Mouse (Mus musculus): ENCODE measurements around the gene Gck. TPM values are rescaled to one million over a fixed set of nuclear protein-coding genes. Genes with fewer than 3 reads are reported as not detected.

Gck gene
- polyA plus RNA-seq, 1 experiment from 2014 or later, result 1.7 TPM

DNA sequence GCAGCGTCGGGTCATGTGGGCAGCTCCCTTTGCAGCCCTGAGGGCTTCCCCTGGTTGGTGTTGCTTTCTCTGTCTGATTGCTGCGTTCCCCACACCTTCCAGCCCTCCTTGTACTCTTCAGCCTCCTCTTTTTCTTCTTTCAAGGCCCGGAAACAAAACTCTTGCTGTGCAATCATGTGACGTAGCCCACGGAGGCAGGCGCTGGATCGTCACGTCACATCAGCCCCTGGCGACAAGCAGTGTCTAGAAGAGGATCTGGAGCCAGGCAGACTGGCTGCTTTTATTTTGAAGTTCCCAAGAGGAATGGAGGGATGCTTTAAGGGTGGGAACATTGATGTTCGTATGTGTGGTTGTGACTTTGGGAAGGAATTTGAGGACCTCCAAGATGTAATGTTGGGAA, 16.0 kb upstream of the Gck start:
- 87% methylated on average over 11 of the region's 11 CpGs for WGBS
- ATAC-seq (ENCODE audit: low FRiP score, low TSS enrichment), result no peak
- peaks cover 69% of the 10 kb centered on the region for H3K36me3 ChIP-seq (ENCODE audit: insufficient read depth, low read length)

DNA sequence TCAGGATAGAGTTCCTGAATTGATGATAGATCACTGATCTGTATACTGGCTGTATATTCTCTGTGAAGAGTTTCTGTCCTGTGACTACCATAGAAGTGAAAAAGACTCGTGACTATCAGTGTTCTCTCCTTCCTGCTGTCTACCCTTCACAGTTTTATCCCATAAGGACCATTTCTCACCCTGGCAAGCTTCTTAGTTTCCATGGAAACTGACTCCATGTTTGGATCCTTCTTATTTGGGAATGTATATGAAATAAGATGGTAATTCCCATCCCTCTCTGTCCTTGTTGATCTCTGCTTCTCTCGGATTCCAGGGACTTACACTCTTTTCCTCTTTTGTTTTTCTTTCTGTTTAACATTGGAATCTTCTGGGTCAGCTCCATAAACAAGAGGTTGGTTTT, 10.2 kb upstream of the Gck start:
- peaks cover 49% of the 10 kb centered on the region for H3K36me3 ChIP-seq (ENCODE audit: insufficient read depth, low read length)
- WGBS, result 68% methylated on average over 2 of the region's 2 CpGs

More for the DNA sequence above, 16.0 kb upstream of the Gck start:
- Histone ChIP-seq H3K4me2 (replicated peaks; ENCODE audit: low read depth, low read length) (no peak overlapping the region), H3K27ac (ENCODE audit: low read length) (no peak overlapping the region), H3K27me3 (ENCODE audit: insufficient read depth, low read length) (no peaks in the 10 kb centered on the region), H3K9ac (replicated peaks; ENCODE audit: low read length) (no peak overlapping the region), H3K4me1 (ENCODE audit: insufficient read depth, low read length) (no peaks in the 10 kb centered on the region), H3K9me3 (ENCODE audit: low read length) (no peaks in the 10 kb centered on the region), H3K4me3 (ENCODE audit: low read length) (no peak overlapping the region)

DNA sequence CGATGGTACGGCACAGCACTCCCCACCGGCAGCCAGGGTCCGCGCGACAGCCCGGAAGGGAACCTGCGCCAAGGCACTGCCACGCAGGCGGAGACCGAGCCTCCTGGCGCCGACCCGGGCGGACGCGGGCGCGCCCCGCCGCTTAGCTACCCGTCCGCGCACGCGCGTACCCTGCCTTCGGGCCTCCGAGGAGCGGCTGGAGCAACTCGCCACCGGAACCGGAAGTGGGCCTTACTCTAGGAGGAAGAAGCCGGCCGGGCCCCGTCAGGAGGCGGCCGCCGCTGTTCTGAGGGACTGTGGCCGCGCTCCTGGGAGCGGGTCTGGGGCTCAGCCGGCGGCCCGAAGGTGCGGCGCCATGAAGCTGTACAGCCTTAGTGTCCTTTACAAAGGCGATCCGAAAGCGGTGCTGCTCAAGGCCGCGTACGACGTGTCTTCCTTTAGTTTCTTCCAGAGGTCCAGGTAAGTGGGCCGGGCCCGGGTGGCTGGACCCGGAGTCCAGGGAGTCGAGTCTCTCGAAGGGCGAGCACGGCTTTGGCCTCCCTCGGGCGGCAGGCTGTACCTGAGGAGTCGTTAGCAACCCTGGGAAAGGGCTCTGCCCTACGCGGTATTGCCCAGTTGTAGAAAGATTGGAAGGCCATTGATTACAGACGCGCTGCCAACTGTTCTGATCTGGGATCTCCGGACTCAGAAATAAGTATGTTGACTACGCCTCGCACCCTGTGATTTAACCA, 5.8 kb upstream of the Gck start, which contains the start of gene Ykt6:
TSS of gene Ykt6 (plus strand) at position 148 of the 731 bp plus-strand sequence.
- Histone ChIP-seq H3K27me3 (ENCODE audit: insufficient read depth, low read length) (no peaks in the 10 kb centered on the region), H3K36me3 (ENCODE audit: insufficient read depth, low read length) (peaks cover 8% of the 10 kb centered on the region), H3K4me2 (replicated peaks; ENCODE audit: low read depth, low read length) (peak within 1 kb of the TSS; percentile 87), H3K9me3 (ENCODE audit: low read length) (no peaks in the 10 kb centered on the region), H3K4me1 (ENCODE audit: insufficient read depth, low read length) (peaks cover 18% of the 10 kb centered on the region), H3K27ac (ENCODE audit: low read length) (peak within 1 kb of the TSS; percentile 95), H3K4me3 (ENCODE audit: low read length) (peak within 1 kb of the TSS; percentile 95), H3K9ac (replicated peaks; ENCODE audit: low read length) (peak within 1 kb of the TSS; percentile 96)
- under 1% methylated on average over 71 of the region's 71 CpGs for WGBS
- ATAC-seq (ENCODE audit: low FRiP score, low TSS enrichment), result peak; percentile 95

More for the DNA sequence above, 10.2 kb upstream of the Gck start:
- ATAC-seq (ENCODE audit: low FRiP score, low TSS enrichment), result no peak
- peaks cover 8% of the 10 kb centered on the region for H3K4me1 ChIP-seq (ENCODE audit: insufficient read depth, low read length)
- H3K9me3 ChIP-seq (ENCODE audit: low read length), result no peaks in the 10 kb centered on the region
- H3K4me2 ChIP-seq (replicated peaks; ENCODE audit: low read depth, low read length), result no peak overlapping the region
- H3K27me3 ChIP-seq (ENCODE audit: insufficient read depth, low read length), result no peaks in the 10 kb centered on the region
- no peak overlapping the region for H3K9ac ChIP-seq (replicated peaks; ENCODE audit: low read length)
- H3K4me3 ChIP-seq (ENCODE audit: low read length), result no peak overlapping the region
- no peak overlapping the region for H3K27ac ChIP-seq (ENCODE audit: low read length)

DNA sequence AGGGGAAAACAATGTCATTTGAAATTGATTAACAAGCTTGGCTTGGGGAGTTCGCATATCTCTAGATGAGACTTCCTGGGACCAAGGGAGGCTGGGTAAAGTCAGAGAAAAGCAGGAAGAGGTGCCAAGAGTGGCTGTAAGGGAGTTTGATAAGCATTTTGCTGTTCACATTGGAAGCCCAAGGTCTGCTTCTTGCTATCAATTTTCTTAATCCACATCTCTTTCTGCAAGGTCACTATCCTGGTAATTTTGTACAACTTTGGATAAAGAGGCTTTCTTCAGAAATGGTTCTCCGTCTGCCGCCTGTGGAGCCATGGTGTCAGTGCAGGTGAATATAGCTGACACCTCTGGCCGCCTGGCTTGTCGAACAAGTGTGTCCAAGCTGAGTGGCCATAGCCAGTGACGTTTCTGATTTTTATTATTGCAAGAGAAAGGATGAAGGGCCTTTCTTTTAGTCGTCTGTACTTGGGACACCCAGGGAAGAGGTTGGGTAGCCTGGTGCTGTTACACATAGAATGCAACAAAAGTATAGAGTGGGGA, 5.2 kb upstream of the Gck start:
- WGBS, result 5% methylated on average over 7 of the region's 7 CpGs
- peak; percentile 56; the same call in 1 of the 2 replicates for ATAC-seq (ENCODE audit: low FRiP score, low TSS enrichment)
- no peaks in the 10 kb centered on the region for H3K27me3 ChIP-seq (ENCODE audit: insufficient read depth, low read length)

DNA sequence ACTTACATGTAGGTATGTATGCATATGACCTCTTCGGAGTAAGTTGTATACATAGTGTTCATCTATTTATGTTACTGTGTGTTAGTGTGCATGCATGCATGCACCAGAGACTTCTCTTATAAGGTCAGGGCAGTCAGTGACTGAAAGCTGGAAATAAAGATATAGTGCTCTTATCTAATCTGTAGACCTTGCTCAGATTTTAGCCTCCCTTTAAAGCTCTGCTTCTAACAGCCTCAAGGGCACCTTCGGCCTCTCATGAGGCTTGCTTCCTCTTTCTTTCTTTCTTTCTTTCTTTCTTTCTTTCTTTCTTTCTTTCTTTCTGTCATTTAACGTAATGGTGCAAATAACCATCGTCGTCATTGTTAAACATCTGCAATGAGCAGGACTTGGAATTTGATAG, 4.6 kb upstream of the Gck start:
- Histone ChIP-seq H3K4me1 (ENCODE audit: insufficient read depth, low read length) (peaks cover 20% of the 10 kb centered on the region), H3K4me2 (replicated peaks; ENCODE audit: low read depth, low read length) (peak overlapping the region; percentile 87; the same call in 1 of the 2 replicates), H3K9ac (replicated peaks; ENCODE audit: low read length) (no peak overlapping the region), H3K27ac (ENCODE audit: low read length) (no peak overlapping the region), H3K4me3 (ENCODE audit: low read length) (no peak overlapping the region), H3K36me3 (ENCODE audit: insufficient read depth, low read length) (no peaks in the 10 kb centered on the region), H3K9me3 (ENCODE audit: low read length) (no peaks in the 10 kb centered on the region), H3K27me3 (ENCODE audit: insufficient read depth, low read length) (no peaks in the 10 kb centered on the region)
- WGBS, result 71% methylated on average over 5 of the region's 5 CpGs
- ATAC-seq (ENCODE audit: low FRiP score, low TSS enrichment), result no peak

More for the DNA sequence above, 5.2 kb upstream of the Gck start:
- H3K9ac ChIP-seq (replicated peaks; ENCODE audit: low read length), result peak overlapping the region; percentile 96
- peaks cover 18% of the 10 kb centered on the region for H3K4me1 ChIP-seq (ENCODE audit: insufficient read depth, low read length)
- no peaks in the 10 kb centered on the region for H3K9me3 ChIP-seq (ENCODE audit: low read length)
- 0 out of 2 replicates have a peak, but pooled peaks cover 2% of the 10 kb centered on the region for H3K36me3 ChIP-seq (ENCODE audit: insufficient read depth, low read length)
- H3K4me2 ChIP-seq (replicated peaks; ENCODE audit: low read depth, low read length), result peak overlapping the region; percentile 87
- H3K4me3 ChIP-seq (ENCODE audit: low read length), result peak overlapping the region; percentile 95
- peak overlapping the region; percentile 95 for H3K27ac ChIP-seq (ENCODE audit: low read length)

DNA sequence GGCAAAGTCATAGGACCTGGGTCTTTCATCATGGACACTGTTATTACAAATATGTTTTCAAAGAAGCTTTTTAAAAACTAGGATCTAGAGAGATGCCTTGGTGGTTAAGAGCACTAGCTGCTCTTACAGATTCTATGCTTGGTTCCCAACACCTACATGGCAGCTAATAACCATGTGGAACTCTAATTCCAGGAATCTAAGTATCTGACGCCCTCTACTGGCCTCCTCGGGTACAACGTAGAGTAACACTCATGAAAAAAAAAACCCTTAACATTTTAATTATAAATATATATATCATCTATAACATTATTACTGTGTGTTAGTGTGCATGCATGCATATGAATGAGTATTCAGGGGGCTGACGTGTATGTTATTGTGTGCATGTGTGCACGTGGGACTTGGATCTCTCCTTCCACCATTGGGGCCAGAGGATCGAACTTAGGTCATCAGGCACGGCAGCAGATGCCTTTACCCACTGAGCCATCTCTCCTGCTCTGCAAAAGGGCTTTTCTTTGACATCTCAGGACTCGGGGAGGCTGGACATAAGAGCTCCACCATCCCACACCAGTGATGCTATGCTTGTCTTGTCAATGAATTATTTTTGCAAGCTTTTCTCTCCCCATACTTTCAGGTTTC, 3.4 kb upstream of the Gck start:
- no peak overlapping the region for H3K9ac ChIP-seq (replicated peaks; ENCODE audit: low read length)
- no peak overlapping the region for H3K27ac ChIP-seq (ENCODE audit: low read length)
- H3K36me3 ChIP-seq (ENCODE audit: insufficient read depth, low read length), result no peaks in the 10 kb centered on the region
- no peak overlapping the region for H3K4me3 ChIP-seq (ENCODE audit: low read length)
- peaks cover 30% of the 10 kb centered on the region for H3K4me1 ChIP-seq (ENCODE audit: insufficient read depth, low read length)
- H3K4me2 ChIP-seq (replicated peaks; ENCODE audit: low read depth, low read length), result no peak overlapping the region
- WGBS, result 39% methylated on average over 8 of the region's 8 CpGs
- H3K27me3 ChIP-seq (ENCODE audit: insufficient read depth, low read length), result no peaks in the 10 kb centered on the region
- H3K9me3 ChIP-seq (ENCODE audit: low read length), result no peaks in the 10 kb centered on the region
- no peak for ATAC-seq (ENCODE audit: low FRiP score, low TSS enrichment)

DNA sequence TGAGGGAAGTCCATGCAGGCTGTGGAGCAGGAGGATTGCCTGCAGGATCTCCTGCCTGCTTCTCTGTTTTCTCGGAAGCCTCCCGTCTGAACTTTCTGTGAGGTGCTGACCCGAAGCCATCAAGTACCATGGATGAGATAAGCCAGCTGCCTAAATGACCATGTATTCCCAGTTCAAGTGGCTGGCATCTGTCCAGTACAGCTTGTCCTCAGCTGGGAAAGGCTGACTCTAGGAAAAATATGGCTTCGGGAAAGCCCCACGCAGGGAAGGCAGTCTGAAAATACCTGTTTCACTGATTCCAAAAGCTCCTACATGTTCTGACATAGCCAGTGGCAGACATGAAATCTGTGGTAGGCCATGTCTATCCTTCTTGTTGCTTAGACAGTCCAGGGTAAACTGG, 2.6 kb upstream of the Gck start:
- Histone ChIP-seq H3K4me3 (ENCODE audit: low read length) (no peak overlapping the region), H3K27ac (ENCODE audit: low read length) (0 out of 2 replicates have a peak overlapping the region, but pooled peaks have one; percentile 11), H3K9ac (replicated peaks; ENCODE audit: low read length) (no peak overlapping the region), H3K4me1 (ENCODE audit: insufficient read depth, low read length) (peaks cover 30% of the 10 kb centered on the region), H3K27me3 (ENCODE audit: insufficient read depth, low read length) (no peaks in the 10 kb centered on the region), H3K4me2 (replicated peaks; ENCODE audit: low read depth, low read length) (no peak overlapping the region), H3K36me3 (ENCODE audit: insufficient read depth, low read length) (no peaks in the 10 kb centered on the region), H3K9me3 (ENCODE audit: low read length) (no peaks in the 10 kb centered on the region)
- no peak for ATAC-seq (ENCODE audit: low FRiP score, low TSS enrichment)
- WGBS, result 25% methylated on average over 5 of the region's 5 CpGs

DNA sequence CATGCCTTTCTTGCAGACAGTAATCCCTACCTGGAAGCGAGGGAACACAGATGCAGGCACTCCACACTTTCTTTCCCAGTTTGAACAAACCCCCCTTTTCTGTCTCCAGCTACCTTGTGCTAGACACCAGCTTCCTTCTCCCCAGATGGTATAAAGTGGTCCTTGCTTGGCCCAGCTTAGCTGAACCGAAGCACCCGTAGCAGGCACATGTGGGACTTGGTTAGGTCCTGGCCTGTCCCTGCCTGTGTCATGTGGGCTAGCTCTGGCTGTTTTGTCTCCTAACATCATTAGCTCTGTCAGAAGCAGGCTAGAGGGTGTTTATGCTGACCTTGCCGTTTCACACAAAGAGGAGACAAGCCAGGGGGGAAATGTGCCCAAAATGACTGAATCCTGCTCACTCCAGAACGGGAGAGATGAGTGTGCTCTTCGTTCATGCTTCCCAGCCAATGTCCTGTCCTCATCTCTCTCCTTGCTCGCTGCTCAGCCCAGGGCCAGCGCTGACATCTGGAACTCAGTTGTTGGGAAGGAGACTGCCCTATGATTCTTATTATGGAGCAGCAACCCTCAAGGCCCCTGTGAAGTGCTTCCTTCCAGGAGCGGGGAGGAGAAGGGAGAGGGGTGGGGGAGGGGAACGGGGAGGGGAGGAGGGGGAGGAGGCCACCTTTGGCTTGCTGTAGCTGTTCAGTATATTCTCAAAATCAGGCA, 1.2 kb downstream of the Gck start:
- 60% methylated on average over 10 of the region's 10 CpGs for WGBS
- H3K36me3 ChIP-seq (ENCODE audit: insufficient read depth, low read length), result no peaks in the 10 kb centered on the region
- H3K27me3 ChIP-seq (ENCODE audit: insufficient read depth, low read length), result no peaks in the 10 kb centered on the region
- H3K4me2 ChIP-seq (replicated peaks; ENCODE audit: low read depth, low read length), result no peak overlapping the region
- H3K9ac ChIP-seq (replicated peaks; ENCODE audit: low read length), result no peak overlapping the region; the same call in 1 of the 2 replicates
- no peak for ATAC-seq (ENCODE audit: low FRiP score, low TSS enrichment)
- no peak overlapping the region for H3K4me3 ChIP-seq (ENCODE audit: low read length)
- H3K27ac ChIP-seq (ENCODE audit: low read length), result no peak overlapping the region
- peaks cover 15% of the 10 kb centered on the region; the same call in 1 of the 2 replicates for H3K4me1 ChIP-seq (ENCODE audit: insufficient read depth, low read length)
- H3K9me3 ChIP-seq (ENCODE audit: low read length), result no peaks in the 10 kb centered on the region

DNA sequence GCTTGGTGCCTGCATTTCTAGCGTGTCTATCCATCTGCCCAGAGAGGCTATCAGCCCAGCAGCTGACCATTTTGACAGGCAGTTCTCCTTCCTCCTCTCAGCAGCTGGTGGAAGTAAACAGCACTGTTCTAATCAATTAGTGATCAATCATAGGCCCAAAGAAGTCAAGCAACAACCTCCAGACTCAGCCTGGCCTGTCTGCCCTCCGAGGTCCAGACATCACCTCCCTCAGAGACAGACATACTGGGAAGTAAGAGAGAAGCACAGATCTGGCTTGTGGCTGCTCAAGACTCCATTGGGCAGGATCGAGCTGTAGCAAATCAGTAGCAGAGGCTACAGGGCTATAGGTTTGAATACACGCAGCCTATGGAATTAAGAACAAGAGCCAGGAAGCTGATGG, 2.1 kb downstream of the Gck start:
- H3K4me3 ChIP-seq (ENCODE audit: low read length), result no peak overlapping the region
- no peak overlapping the region for H3K9ac ChIP-seq (replicated peaks; ENCODE audit: low read length)
- H3K4me1 ChIP-seq (ENCODE audit: insufficient read depth, low read length), result peaks cover 15% of the 10 kb centered on the region; the same call in 1 of the 2 replicates
- H3K27me3 ChIP-seq (ENCODE audit: insufficient read depth, low read length), result no peaks in the 10 kb centered on the region
- WGBS, result 55% methylated on average over 4 of the region's 4 CpGs
- H3K9me3 ChIP-seq (ENCODE audit: low read length), result no peaks in the 10 kb centered on the region
- H3K36me3 ChIP-seq (ENCODE audit: insufficient read depth, low read length), result no peaks in the 10 kb centered on the region
- no peak overlapping the region for H3K27ac ChIP-seq (ENCODE audit: low read length)
- H3K4me2 ChIP-seq (replicated peaks; ENCODE audit: low read depth, low read length), result no peak overlapping the region
- ATAC-seq (ENCODE audit: low FRiP score, low TSS enrichment), result no peak

All from kidney, embryonic 16.5 days (tissue).